Comparison of ENCODE assay signal across 9 mouse cellular contexts in genomic region chr10:14404070-14404469, GRCm38 (mm10).
DNase-seq lines count a peak whose midpoint lies in the region; TF ChIP-seq lines count a peak whose summit lies in the region.
"Had no signal": no experiment of that assay in that cellular context is flagged by ENCODE, and none has a peak within 500 bp of the region (broad histone marks: within the 10 kb centered on the region; RNA-seq: fewer than 3 reads in every experiment).

No protein-coding gene starts in this region.

- no peaks in the 10 kb centered on the region for H3K27me3 ChIP-seq in cerebellum, adult 2 months (ENCODE audit: control insufficient read depth, insufficient read depth, low read length)
- H3K27me3 ChIP-seq: stomach, embryonic 15.5 days had no signal

- no peak for TF ChIP-seq CTCF in cerebellum, adult 2 months (IDR thresholded peaks at IDR 0.05; ENCODE audit: borderline replicate concordance, insufficient read depth, low read depth, low read length)

- intact Hi-C loops in left cerebral cortex, postnatal 10 days (cut with DNase I), result loop anchor here (2.0 kb wide), 1 partner anchor 301 kb away; the partner anchor contains the start of genes Nmbr and Vta1
- intact Hi-C loops in left cerebral cortex, postnatal 36 days (cut with DNase I), result loop anchor here (2.0 kb wide), 1 partner anchor 301 kb away; the partner anchor contains the start of genes Nmbr and Vta1

- TF ChIP-seq POLR2A in cerebellum, adult 2 months (IDR thresholded peaks at IDR 0.05; ENCODE audit: borderline replicate concordance, insufficient read depth, low read length), result no peak

- H3K4me1 ChIP-seq in cerebellum, adult 2 months (ENCODE audit: control insufficient read depth, insufficient read depth, low read length), result no peaks in the 10 kb centered on the region
- H3K4me1 ChIP-seq: stomach, embryonic 15.5 days had no signal

- DNase-seq in adrenal gland, postnatal 14 days, result peak; percentile 46
- no peak for DNase-seq in adrenal gland, postnatal 4 days (ENCODE audit: low spot score in 2 of 2)
- peak; percentile 18 to 45 for DNase-seq in left cerebral cortex, postnatal 10 days (ENCODE audit: extremely low spot score in 1 of 2, low spot score in 2 of 2)
- no peak for DNase-seq in left cerebral cortex, postnatal 36 days (ENCODE audit: low spot score in 2 of 2)
- peak; percentile 51 for DNase-seq in R1 (ENCODE audit: low read depth, low spot score)
- peak; percentile 3 for DNase-seq in large intestine, adult 2 months (ENCODE audit: low read depth, low spot score)
- no peak for DNase-seq in natural killer cell, adult 2 months (ENCODE audit: low spot score in 2 of 2)
- DNase-seq in cerebellum, adult 2 months, result no peak

- H3K27ac ChIP-seq in cerebellum, adult 2 months (ENCODE audit: insufficient read depth, low read length), result no peak overlapping the region
- H3K27ac ChIP-seq: stomach, embryonic 15.5 days had no signal

- no peak overlapping the region for H3K4me3 ChIP-seq in cerebellum, adult 2 months (replicated peaks; ENCODE audit: insufficient read depth, low read depth, low read length)
- H3K4me3 ChIP-seq: stomach, embryonic 15.5 days had no signal

- WGBS in large intestine, adult 2 months, result 53% methylated on average over 1 of the region's 1 CpGs
- WGBS in cerebellum, adult 2 months, result 51% methylated on average over 1 of the region's 1 CpGs

Comparison
In these comparisons a context has a peak if more than half of its experiments do, and no peak if none do; other contexts are left out.
1. DNase-seq: peak in adrenal gland, postnatal 14 days (single experiment), left cerebral cortex, postnatal 10 days (2 of 2), R1 (single experiment) and large intestine, adult 2 months (single experiment); none in adrenal gland, postnatal 4 days (0 of 2), left cerebral cortex, postnatal 36 days (0 of 2), natural killer cell, adult 2 months (0 of 2) and cerebellum, adult 2 months (0 of 2).